Mouse (Mus musculus) kidney, postnatal 14 days (tissue): ENCODE measurements around the gene Zfp764.
"Not testable (repeated sequence)": the region's sequence is repeated elsewhere in the genome, so short reads cannot be mapped to it uniquely, and the experiment has no call there.

ENCODE experiments used
- DNase-seq: peaks from one replicate; pipeline ENCODE4 v3.0.0; 2022; ENCODE audit warnings: mixed read lengths

The Zfp764 gene

DNA sequence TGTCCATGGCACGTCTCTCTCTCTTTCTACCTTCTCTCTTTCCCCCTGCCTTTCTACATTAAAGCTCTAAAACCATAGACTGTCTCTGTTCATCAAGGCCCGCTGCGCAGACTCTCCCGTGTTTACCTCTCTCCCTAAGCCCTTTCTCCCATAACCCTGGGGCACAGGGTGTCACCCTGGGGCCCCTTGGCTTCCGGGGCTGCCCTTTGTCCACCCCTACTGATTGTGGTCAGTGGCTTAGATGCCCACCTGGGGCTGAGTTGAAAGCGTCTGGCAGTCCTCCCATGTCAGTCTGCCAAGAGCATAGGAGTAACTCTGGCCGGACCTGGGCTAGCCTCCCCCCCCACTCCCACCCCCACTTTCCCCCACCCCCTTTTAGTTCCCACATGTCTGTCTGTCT lies 16.3 kb downstream of the Zfp764 start:
- DNase-seq, result no peak

DNA sequence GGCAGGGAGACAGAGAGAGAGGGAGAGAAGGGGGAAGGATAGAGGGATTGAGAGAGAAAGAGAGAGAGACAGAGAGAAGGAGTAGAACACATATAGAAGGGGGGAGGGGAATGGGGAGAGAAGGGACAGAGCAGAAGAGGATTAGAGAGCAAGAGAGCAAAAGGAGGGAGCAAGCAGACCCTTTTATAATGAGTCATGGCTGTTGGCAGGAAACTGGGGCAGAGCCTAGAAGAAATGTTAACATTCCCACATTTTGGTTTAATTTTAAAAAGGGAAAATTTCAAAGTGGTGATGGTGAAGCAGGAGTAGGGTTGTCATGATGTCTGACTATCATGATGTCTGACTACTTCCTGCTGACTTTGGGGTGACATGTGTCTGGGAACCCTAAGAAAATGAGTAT lies 18.4 kb downstream of the Zfp764 start:
- not testable (repeated sequence) for DNase-seq

- DNase-seq, result peak; percentile 95
Measured at GRCm38 (mm10) chr7:127386641-127387392, 19.8 kb downstream of the Zfp764 start, which contains the start of gene 9130019O22Rik. Gene 9130019O22Rik, minus strand, starts transcription at chr7:127387166.

DNA sequence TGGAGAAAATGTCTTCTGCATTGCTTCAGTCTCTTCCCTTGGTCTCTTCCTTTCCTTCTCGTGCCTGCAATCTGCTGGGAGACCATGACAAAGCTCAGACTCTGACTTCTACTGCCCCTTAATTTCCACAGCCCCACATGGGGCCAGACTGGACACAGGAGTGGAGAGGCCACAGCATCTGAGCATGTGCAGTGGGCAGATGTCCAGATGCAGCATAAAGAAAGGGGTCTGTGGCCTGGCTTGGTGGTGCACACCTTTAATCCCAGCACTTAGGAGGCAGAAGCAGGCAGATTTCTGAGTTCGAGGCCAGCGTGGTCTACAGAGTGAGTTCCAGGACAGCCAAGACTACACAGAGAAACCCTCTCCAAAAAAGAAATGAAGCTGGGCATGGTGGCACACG lies 21.1 kb downstream of the Zfp764 start:
- DNase-seq, result not testable (repeated sequence)

GRCm38 (mm10) chr7:127378310-127378921 lies 28.2 kb downstream of the Zfp764 start:
- DNase-seq, result no peak

DNA sequence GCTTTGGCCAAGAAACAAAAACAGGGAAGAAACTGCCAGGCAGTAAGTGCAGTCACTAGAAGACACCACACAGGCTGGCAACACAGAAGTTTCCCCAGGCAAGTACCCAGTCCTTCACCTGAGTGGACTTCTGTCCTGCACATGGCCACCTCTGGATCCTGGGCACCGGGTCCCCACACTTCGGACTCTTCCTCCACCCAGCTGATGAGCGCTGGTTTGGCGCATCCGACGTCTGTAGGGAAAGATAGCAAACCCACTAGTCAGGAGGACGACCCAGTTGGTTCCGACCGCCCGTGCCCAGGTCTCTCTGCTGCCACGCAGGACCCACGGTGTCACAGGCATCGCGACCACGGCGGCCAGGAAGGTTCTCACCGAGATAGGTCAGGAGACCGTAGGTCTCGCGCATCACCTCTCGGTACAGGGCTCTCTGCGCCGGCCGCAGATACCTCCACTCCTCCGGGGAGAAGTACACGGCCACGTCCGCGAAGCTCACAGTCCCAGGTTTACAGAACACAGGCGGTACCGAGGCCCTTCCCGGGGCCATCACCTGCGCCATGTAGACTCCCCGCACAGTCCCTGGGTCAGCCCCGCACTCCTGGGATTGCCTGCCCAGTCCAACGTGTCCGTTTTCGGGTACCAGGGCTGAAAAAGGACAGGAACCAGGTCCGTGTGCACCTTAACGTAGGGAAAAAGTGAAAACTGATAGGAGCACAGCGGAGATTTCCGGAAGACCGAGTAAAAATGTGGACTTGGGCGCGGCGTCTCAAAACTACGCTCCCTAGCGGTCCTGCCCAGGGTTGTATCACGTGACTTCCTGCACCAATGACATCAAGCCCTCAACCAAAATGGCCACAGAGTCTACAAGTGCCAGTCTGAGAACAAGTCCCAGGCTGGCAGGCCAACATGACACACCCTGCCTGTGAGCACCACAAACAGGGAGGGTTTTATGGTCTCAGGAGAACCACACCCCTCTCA lies 31.1 kb downstream of the Zfp764 start, which contains the start of gene Zfp747:
Gene Zfp747 (minus strand): TSS at position 780 of the 975 bp plus-strand sequence.
- peak; percentile 95 for DNase-seq

DNA sequence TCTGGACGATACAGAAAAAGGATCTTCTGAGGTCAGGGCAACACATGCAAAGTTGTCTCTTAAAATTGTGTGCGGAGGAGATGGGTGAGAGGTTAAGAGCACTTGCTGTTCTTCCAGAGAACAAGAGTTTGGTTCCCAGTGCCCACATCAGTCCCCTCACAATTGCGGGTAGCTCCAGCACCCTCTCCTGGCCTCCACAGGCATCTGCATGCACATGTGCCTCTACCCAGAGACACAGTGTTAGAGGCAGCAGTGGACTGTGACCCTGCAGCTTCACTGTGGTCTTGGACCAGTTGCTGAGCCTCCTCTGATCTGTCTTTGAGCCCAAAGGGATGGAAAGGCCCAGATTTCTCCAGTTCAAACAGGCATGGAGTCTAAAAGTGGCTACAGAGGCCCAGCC lies 34.8 kb downstream of the Zfp764 start:
- DNase-seq, result not testable (repeated sequence)

- DNase-seq, result no peak
Measured at GRCm38 (mm10) chr7:127371213-127371612, 35.4 kb downstream of the Zfp764 start.

DNA sequence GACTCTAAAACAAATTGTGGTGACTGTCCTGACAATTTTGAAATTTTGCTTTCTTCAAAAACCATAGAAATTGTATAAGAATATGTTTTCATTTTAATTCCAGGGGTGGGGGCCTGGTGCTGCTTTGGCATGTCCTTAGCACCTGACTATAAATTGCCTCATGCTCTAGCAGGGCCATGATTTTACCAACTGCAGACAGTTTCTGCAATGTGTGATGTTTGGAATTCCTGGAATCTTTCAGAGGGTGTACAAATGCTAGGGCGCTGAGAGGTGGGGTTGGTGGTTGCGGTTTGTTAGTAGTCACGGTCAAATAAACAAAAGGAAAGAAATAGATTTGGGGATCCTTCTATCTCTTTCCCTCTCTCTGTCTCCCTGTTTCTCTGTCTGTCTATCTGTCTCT lies 40.4 kb downstream of the Zfp764 start:
- DNase-seq, result no peak

- peak; percentile 27 for DNase-seq
Measured at GRCm38 (mm10) chr7:127364166-127364565, 42.5 kb downstream of the Zfp764 start.

DNA sequence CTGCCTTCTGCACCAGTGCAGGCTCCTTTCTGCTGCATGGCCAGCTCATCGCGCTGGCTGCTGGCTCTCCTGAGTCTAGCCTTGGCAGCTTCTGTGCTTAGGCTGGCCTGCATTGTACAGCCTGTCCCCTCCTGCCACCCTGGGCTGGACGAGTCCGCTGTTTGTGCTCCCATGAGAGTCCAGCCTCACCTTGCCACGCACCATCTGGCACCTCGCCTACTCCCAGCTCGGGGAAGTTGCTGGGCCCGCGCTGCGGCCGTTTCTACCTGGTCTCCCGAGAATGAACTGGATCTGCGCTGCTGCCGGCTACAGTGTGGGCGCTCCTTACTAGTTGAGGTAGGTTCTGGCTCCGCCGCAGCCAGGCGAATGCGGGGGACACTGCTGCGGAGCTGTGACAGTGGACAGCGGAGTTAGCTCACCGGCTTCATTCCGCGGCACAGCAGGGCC lies 43.1 kb downstream of the Zfp764 start:
- DNase-seq, result peak; percentile 53

DNA sequence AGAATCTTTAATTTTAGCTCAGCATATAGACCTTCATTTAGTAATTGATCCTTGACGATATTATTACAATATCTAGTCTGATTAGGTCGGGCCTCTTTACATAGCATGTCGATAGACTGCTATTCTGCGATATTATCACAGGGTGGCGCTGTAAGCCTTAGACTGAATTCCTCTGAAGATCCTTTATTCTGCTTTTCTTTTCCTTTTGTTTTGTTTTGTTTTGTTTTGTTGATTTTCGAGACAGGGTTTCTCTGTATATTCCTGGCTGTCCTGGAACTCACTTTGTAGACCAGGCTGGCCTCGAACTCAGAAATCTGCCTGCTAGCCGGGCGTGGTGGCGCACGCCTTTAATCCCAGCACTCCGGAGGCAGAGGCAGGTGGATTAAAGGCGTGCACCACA lies 44.2 kb downstream of the Zfp764 start:
- peak; percentile 52 for DNase-seq

- DNase-seq, result peak; percentile 49
Measured at GRCm38 (mm10) chr7:127361449-127361848, 45.2 kb downstream of the Zfp764 start.

DNA sequence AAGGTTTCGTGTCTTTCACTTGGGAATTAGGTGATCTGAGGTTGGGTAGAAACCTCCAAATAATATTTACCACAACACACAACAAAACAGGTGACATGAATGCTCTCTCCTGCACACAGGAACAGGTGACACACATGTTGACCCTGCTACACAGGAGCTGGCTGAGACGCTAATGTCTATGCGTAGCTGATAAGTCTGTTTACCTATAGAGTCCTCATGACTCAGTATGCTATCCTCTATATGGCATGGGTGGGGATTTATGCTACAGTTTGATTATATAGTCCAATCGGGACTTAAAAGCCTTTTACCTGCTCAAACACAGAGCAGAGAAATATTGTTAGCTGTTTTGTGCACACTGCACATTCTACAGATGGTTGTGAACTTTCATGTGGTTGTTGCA lies 46.4 kb downstream of the Zfp764 start:
- DNase-seq, result no peak

DNA sequence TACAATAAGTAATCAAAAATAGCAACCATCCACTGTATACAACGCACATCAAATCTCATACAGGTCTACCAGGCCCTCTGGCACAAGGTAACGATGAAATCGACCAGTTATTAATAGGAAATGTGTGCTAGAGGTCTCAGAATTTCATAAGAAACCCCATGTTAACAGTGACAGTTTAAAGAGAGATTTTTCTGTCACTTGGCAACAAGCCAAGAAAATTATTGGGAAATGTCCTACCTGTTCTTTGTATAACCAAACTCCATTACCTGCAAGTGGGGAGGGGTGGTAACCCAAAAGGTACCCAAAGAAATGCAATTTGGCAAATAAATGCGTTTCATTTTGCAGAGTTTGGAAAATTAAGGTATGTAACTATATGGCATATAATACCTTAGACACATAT lies 48.1 kb downstream of the Zfp764 start:
- no peak for DNase-seq

DNA sequence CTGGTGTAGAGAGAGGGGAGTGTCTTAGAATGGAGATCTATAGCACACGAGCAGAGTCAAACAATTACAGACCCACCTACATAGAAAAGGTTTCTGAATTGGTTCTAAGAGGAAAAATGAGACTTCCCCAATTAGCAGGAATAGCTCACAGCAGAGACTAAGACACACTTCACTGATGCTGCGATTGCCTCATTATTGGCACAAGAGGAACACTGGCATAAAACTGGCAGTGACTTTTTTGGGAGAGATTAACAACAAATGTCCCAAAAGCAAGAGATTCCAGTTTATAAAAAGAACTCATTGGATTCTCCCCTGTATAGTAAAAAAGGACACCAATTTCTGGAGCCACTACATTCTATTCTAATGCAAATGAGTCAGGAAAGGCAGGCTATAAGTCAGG lies 48.8 kb downstream of the Zfp764 start:
- no peak for DNase-seq

DNA sequence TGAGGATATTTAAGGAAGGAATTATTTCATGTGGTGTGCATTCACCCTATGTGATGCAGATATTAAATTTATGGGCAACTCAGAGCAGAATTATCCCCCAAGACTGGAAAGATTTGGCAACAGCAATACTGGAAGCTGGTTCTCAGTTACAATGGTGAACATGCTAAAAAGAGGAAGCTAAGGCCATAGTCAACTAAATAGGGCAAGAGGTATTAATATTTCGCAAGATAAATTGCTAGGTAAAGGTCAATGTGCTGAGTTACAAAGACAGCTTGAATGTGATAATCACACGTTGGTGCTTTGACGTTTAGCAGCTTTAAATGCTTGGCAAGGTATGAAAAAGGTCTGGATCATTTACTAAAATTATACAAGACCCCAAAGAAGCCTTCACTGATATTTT lies 50.8 kb downstream of the Zfp764 start:
- no peak for DNase-seq
